Mouse (Mus musculus): ENCODE measurements around the gene Trim46.
"Not testable (repeated sequence)": the region's sequence is repeated elsewhere in the genome, so short reads cannot be mapped to it uniquely, and the experiment has no call there.

The Trim46 gene

DNA sequence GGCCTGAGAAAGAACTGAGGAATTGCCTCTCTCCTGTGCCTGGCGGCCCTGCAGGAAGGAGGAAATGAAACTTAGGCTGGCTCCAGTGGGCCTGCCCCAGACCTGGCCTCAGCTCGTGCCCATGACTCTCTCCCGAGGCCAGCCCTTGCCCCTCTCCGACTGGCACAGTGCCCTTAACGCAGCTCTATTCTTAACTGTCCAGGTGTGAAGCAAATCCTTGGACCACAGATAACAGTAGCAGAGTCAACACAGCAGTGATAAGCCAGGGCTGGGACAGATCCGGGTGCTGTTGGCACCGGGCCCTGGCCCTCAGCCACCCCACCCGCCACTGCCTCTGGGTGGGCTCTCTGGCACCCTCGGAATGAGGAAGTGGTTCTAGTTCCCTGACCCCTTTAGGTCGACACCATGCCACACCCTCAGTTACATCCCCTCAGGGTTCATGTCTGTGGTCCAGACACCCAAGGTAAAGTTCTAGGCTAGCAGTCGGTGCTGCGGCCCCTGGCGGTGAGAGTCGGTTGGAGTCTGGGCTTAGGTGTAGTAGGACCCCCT is 12.5 kb downstream of the Trim46 start:
- DNase-seq (ENCODE audit: low read depth, low spot score) = no peak

DNA sequence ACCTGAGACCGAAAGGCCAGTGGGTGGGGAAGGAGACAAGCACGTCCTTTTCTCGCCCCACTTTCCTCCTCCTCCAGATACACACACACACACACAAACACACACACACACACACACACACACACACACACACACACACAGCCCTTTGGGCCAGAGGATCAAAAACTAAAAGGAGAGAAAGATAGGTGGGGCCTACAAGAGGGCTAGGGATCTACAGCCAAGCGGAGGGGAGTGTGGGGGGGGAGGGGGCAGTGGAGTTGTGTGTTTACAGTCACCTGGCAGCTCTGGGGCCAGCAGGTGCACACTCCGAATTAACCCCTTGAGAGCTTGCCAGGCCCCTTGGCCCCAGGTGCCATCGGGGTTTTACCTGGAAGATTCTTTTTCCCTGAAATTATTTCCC is 13.5 kb downstream of the Trim46 start:
- DNase-seq (ENCODE audit: low read depth, low spot score) = no peak

DNA sequence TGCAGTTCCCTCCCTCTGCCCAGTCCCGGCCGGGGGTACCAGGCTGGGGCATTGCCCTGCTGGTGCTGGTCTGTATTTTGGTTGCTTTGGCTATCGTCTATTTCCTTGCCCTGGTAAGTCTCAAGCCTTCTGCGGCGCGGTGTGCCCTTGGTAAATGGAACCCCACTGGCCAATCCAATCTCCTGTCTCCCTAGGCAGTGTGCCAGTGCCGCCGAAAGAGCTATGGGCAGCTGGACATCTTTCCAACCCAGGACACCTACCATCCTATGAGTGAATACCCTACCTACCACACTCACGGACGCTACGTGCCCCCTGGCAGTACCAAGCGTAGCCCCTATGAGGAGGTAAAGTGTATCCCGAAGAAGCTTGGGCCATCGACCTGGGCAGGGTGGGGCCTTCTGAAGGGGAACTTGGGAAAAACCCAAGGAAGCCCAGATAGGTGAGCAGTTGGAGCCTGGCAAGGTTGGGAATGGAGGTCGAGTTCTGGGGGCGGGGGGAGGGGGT is 14.3 kb downstream of the Trim46 start:
- no peak for DNase-seq (ENCODE audit: low read depth, low spot score)

DNA sequence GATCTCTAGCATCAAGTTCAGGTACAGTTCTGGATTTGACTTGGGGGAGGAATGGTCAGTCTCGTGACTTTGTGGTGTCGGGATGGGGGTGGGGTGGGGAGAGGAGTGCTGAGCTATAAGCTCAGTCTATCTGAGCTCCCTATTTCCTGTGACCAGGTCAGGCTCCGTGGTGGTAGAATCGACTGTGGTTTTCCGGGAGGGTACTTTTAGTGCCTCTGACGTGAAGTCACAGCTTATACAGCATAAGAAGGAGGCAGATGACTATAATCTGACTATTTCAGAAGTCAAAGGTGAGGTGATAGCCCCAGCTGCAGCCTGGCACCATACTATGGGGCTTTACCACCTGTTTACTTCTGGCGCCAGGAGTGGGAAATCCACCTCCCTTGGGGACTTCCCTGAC is 14.8 kb downstream of the Trim46 start:
- no peak for DNase-seq (ENCODE audit: low read depth, low spot score)

DNA sequence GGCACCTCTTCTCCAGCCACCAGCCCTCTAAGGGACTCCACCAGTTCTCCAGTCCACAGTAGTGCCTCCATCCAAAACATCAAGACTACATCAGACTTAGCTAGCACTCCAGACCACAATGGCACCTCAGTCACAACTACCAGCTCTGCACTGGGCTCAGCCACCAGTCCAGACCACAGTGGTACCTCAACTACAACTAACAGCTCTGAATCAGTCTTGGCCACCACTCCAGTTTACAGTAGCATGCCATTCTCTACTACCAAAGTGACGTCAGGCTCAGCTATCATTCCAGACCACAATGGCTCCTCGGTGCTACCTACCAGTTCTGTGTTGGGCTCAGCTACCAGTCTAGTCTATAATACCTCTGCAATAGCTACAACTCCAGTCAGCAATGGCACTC is 15.5 kb downstream of the Trim46 start:
- DNase-seq (ENCODE audit: low read depth, low spot score) = no peak

DNA sequence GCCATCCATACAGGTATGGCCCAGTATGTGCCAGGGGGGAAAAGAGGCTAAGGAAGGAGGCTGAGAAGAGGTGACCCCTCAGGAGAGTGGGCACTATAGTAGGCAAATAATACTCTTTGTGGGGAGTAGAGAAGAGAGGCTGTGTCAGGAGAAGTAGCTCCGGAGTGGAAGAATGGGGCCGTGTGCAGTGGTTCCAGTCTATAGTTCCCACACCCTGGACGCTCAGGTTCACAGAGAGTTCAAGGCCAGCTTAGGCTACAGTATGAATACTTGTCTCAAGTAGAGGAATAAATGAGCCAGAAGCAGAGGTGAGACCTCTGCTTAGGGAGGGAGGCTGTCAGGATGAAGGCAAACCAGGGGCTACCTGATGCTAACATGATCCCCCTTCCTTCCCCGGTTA is 16.8 kb downstream of the Trim46 start:
- DNase-seq (ENCODE audit: low read depth, low spot score) = no peak

DNA sequence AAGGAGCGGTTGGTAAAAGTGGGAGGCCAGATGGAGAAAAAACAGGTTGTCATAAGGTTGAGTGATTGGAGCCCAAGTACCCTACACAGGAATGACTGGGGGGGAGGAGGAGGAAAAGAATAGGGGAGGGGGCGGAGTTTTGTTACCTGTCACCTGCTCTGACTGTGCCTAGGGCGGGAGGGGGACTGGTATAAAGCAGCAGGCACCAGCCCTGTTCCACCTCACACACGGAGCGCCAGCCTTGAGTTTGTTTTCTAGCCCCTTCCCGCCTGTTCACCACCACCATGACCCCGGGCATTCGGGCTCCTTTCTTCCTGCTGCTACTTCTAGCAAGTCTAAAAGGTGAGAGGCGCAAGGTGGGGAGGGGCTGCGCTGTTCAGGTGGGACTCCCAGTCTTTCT is 17.3 kb downstream of the Trim46 start, which contains the start of gene Muc1:
Gene Muc1, plus strand, starts transcription at position 222 of the 400 bp plus-strand sequence.
- no peak for DNase-seq (ENCODE audit: low read depth, low spot score)

DNA sequence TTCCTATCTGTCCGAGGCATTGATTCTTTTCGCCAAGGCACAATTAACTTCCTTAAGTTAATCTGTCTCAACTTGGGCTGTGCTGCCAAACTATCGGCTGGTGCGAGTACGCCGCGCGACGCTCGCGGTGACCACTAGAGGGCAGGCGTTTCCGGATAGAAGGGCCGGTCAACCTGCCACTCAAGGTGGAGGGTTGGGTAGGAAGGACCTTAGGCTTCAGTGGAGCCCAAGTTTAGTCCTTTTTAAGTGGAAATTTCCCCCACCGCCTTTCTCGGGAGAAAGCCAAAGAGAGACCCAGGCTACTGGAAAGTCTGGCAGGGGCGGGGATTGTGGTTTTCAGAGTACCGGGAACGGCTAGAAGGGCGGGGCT is 17.9 kb downstream of the Trim46 start:
- peak; percentile 84 for DNase-seq (ENCODE audit: low read depth, low spot score)

DNA sequence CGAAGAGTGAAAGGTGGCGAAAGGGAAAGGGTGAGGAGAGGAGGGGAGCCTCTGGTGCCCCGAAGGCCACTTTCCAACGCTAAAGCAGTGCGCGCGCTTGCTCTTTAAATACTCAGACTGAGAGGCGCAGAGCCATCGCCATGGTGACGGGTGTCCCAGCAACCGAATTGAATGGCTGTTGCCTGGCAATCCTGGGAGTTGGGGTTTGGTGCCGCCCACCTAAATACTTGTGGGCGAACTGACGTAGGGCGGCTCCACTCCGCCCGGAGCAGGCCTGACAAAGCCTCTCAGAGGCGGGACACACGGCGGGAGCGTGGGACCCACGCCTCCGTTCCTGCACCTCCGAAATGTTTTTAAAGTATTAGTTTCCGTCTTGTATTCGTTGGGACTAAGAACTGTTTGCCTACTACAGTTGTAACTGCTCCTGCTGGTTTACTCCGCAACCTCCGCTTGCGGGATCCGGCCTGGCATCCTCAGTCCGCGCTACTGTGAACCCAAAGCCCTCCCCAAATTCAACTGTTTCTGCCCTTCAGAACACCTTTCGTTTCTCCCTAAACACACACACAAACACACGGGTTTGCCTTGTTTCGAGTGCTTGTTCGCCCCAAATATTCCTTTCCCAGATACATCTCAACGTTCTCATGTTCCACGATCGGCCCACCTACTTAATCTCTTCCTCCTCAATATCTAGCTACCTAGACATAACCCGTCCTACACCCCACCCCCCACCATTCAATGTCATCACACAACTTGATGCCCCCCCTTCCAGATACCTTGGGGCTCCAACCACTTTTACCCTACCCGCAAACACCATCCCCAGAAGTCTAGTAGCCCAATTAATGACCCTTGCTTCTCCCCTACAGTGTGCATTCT is 18.6 kb downstream of the Trim46 start:
- DNase-seq (ENCODE audit: low read depth, low spot score) = peak; percentile 96

DNA sequence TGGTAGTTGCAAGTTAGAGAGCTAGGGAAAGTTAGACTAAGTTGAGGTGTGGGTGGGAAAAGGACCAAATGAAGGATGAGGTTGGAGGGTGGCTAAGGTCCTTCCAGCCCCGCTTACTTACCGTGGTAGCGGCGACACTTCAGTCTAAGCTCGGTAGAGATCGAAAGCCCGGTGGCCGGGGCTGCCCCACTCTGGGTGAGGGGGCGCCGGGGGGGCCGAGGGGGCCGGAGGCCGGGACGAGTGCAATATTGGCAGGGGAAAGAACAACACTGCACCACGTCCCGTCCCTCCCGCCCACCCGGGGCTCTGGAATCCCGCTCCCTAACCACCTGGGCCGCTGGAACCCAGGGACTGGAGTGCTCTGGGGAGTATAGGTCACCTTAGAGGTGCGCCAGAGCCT is 19.2 kb downstream of the Trim46 start, which contains the start of gene Mtx1:
Gene Mtx1, minus strand, starts transcription at position 189 of the 400 bp plus-strand sequence.
- DNase-seq (ENCODE audit: low read depth, low spot score) = no peak

DNA sequence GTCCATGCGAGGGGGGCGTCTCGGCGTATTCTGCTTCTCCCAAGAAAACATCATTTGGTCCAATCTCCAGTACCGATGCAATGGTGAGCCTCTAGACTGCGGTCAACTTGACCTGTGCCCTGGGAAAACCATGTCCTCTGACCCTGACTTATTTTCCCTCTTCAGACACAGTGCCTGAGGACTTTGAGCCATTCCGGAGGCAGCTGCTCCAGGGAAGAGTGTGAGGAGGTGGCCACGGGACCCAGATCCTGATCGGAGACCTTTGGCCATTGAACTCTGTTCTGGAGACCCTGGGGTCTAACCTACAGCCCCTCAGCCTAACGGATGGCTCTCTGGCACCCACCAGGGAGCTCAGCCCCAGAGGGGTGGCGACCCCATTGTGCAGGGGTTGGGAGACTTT is 19.7 kb downstream of the Trim46 start:
- DNase-seq (ENCODE audit: low read depth, low spot score) = no peak

DNA sequence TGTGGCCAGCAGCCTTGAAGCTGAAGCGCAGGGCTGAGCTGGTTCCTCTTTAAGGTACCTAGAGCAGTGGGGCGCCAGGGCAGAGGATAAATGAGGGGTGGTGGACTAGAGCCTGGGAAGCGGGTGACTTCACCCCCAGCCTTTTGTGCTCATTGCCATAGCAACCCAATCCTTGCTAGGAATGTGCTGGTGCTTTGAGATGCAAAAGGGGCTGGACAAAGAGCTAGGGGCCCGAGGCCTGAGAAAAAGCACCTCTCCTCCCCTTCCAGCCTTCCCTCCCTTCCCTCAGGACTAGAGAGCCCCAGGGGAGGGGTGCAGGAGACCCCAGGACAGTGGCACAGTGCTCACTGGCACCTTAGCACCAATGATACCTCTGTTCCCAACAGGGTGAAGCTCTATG is 20.2 kb downstream of the Trim46 start:
- peak; percentile 84 for DNase-seq (ENCODE audit: low read depth, low spot score)

DNA sequence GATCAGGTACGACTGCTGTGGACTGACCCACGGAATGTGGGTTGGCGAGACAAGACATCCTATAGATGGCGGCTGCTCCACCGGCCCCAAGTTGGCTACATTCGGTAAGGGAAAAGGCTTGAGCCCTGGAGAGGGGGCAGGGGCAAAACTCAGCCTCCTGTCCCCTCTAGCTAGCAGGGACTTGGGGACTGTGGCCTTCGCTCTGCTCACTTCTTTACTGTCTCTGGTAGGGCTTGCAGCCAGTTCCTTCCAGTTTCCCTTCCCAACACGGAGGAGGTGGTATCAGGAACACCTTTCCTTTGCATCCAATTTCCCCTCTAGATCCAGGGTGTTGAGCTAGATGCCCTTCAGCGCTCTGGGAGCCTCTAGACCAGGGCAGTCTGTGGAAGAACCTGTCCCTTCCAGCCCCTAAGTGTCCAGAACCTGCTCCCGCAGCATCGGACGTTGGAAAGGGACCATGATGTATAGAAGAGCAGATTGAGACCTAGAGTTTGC is 20.7 kb downstream of the Trim46 start:
- DNase-seq (ENCODE audit: low read depth, low spot score) = no peak

DNA sequence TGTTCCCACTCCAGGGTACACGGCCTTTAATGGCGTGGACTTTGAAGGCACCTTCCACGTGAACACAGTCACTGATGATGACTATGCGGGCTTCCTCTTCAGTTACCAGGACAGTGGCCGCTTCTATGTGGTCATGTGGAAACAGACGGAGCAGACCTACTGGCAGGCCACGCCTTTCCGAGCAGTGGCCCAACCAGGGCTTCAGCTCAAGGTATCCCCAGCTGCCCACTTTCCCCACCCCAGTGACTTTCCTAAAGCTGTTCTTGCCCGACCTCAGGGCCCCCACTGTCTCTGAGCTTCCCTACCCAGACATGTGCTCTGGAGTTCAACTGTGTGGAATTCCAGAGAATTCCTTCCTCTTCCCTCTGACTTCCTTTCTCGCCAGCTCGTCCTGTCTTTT is 21.3 kb downstream of the Trim46 start:
- no peak for DNase-seq (ENCODE audit: low read depth, low spot score)

DNA sequence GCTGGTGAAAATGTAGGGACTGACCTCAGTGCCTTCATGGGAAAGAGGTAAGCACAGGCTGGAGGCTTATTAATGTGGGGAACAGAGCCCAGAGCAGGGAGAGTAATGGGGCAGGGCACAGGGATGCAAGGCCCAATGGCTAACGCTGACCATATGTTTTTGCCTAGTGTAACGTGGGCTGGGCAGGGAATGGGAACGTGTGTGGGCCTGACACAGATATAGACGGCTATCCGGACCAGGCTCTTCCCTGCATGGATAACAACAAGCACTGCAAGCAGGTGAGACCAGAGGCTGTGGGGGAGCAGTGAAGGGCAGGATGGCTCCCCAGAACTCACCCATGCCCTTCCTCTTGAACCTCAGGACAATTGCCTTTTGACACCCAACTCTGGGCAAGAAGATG is 24.9 kb downstream of the Trim46 start:
- DNase-seq (ENCODE audit: low read depth, low spot score) = no peak

DNA sequence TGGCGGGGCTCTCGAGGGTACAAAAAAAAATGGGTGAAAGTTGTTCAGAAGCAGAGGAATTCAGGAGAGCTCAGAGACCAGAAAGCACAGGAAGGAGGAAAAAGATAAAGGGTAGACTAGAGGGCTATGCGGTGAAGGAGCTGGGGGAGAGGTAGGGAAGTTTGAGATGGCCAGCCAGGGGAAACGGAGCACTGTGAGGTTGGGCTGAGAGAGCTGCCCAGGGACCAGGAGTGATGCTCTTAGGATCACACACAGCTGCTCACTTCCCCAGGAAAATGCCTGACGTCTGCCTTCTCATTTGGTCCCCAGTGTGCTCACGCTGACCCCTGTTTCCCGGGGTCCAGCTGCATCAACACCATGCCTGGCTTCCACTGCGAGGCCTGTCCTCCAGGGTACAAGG is 26.6 kb downstream of the Trim46 start:
- no peak for DNase-seq (ENCODE audit: low read depth, low spot score)

DNA sequence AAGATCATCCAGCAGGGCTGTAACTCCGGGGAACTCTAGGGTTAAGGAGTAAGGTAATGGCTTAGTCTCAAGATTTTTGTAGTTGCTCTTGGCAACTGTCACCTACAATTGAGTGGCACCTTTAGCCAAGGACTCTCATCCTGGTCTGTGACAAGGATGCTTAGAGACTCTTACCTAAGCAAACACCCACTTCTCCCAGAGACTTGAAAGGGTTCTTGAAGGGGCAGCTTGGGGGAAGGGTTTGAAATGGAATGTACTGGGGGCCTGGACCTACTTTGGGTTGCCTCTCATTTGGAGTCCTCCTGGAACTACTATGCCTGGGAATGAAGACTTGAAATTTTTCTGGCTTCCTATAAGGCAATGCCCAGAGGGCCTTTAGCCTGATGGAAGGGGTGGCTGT is 27.8 kb downstream of the Trim46 start:
- no peak for DNase-seq (ENCODE audit: low read depth, low spot score)

DNA sequence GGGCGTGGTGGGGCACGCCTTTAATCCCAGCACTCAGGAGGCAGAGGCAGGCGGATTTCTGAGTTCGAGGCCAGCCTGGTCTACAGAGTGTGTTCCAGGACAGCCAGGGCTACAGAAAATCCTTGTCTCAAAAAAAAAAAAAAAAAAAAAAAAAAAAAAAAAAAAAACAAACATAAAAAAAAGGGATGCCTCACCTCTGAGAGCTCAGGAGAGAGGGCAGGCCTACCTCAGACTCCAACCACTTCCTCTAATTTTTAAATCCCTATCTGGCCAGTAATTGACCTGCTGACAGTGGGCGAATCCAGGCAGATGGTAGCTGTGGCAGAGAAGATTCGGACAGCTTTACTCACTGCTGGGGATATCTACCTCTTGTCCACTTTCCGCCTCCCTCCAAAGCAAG is 29.7 kb downstream of the Trim46 start:
- not testable (repeated sequence) for DNase-seq (ENCODE audit: low read depth, low spot score)

DNA sequence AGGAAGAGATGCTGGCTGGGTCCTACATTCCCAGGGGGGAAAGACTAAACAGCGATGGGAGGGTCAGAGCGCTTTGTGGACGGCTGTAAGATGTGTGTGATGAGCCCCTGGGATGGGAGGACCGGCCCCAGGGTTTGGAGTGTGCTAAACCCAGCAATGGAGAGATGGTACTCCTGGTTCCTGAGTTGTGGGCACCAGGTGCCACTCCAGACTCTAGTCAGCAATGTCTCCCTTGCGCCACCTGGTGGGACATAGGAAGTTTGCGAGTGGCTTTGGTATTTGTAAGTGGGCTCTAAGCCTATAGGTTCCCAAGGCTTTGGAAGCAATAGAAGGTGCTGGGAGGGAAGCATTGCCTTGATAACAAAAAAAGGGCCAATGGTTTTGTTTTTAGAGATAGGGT is 30.3 kb downstream of the Trim46 start:
- DNase-seq (ENCODE audit: low read depth, low spot score) = peak; percentile 92

DNA sequence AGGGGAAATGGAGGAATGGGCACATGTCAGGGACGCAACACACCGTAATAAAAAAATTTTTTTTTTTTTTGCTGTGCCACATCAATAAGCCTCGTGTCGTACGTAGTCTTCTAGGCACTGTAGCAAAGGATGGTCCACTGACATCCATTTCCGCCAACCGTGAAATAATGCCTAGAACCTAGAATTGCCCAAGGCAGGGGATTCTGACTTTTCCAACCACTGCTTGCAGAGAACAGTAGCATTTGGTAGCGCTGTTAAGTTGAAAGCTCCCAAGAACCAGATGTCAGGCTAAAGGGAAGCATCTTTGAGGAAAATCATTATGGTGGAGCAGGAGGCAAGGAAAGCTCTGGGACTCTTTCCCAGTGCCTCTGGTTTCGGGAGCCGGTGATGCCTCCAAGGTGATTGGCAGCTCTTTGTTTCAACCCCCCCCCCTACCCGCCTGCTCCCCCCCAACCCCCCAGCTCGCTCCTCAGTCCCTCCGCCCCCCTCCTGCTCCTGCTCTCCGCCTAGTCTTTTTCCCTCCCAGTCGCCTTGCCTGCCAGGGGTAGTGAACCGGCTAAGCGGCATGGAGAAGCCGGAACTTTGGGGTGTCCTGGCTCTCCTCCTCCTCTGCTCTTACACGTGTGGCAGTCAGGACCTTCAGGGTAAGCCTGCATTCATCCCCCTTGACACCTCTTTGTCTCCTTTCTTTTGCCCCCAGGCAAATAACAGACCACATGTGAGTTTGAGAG is 31.3 kb downstream of the Trim46 start, which contains the start of gene Thbs3:
Gene Thbs3, plus strand, starts transcription at position 500 of the 731 bp plus-strand sequence.
- DNase-seq (ENCODE audit: low read depth, low spot score) = peak; percentile 60

DNA sequence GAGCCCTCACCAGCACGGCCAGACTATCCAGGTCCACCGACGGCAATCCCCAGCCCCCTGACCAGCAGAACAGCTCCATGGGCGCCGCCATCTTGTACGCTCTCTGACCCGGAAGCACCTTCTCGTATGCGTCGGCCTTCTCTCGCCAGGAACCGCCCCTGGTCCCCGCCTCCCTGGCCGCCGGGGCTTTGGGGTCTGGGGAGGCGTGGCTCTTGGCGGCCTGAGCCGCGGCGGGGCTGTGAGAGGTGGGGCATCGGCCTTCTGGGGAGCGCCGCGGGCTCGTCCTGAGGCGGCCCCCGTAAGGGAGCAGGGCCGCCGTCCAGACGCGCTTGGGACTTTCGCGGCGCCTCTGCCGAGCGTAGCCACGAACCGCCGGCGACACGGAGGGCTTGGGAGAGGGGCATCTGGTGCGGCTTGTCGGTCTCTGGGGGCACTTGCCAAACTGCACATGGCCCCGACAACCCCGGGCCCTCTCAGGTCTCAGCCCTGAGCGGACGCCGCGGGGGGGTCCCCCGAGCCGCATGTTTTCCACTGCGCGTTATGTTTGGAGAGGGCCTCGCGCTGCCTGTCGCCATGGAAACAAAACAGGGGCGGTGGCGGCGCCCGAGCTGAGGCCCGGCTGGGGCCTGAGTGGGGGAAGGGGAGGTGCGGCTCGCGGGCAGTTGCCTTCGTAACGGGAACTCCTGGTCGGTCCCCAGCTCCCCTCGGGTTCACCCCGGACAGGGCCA is 32.1 kb downstream of the Trim46 start:
- DNase-seq (ENCODE audit: low read depth, low spot score) = peak; percentile 95
